Mouse (Mus musculus) CD4-positive naive resting alpha-beta T cell, adult 76 days (primary cell): ENCODE results near the gene Slc19a2. TPM values are rescaled to one million over a fixed set of nuclear protein-coding genes. Genes with fewer than 3 reads are reported as not detected.

Source experiments
- total RNA-seq: library from RNA; stranded (reverse); gene quantifications from one replicate; pipeline ENCODE4 v1.2.4, GENCODE M21; 2023

The Slc19a2 gene
- 9.0 TPM for total RNA-seq

GRCm38 (mm10) chr1:164248465-164249331 is at the start of gene Slc19a2:
Gene Slc19a2 (plus strand): TSS chr1:164249046.

GRCm38 (mm10) chr1:164275455-164275954 is 26.7 kb downstream of the Slc19a2 start, which contains the start of gene Ccdc181:
Gene Ccdc181 (plus strand): TSS chr1:164275585.

GRCm38 (mm10) chr1:164303821-164304220 is 55.0 kb downstream of the Slc19a2 start, which contains the start of gene Nme7:
Gene Nme7 (plus strand): TSS chr1:164304121.

GRCm38 (mm10) chr1:164307124-164307751 is 58.4 kb downstream of the Slc19a2 start, which contains the start of gene Blzf1:
Gene Blzf1 (minus strand): TSS chr1:164307489.

Other genes with a start within 250 kb of the Slc19a2 start
- gene Sele, start 200.8 kb upstream of the Slc19a2 start, total RNA-seq, result not detected
- gene Sell, start 187.1 kb upstream of the Slc19a2 start, total RNA-seq, result 525 TPM
- 0.29 TPM for gene Selp, start 133.8 kb upstream of the Slc19a2 start, total RNA-seq
- 0.91 TPM for gene F5, start 97.2 kb upstream of the Slc19a2 start, total RNA-seq
- 3.2 TPM for gene Ccdc181, start 26.5 kb downstream of the Slc19a2 start, total RNA-seq
- 9.3 TPM for gene Nme7, start 55.1 kb downstream of the Slc19a2 start, total RNA-seq
- 13.6 TPM for gene Blzf1, start 58.4 kb downstream of the Slc19a2 start, total RNA-seq
- 105 TPM for gene Atp1b1, start 209.3 kb downstream of the Slc19a2 start, total RNA-seq